Mouse (Mus musculus) lung, embryonic 14.5 days (tissue): ENCODE results near the gene Doc2g. TPM values are rescaled to one million over a fixed set of nuclear protein-coding genes. Genes with fewer than 3 reads are reported as not detected.
"Not testable (repeated sequence)": the region's sequence is repeated elsewhere in the genome, so short reads cannot be mapped to it uniquely, and the experiment has no call there.

Source experiments
- ATAC-seq: fragments of 200-750 bp; cut with Nextera tagmentation; 2 replicates; pipeline ENCODE4 v1.8.0; 2017; ENCODE audit warnings: mild to moderate bottlenecking, moderate TSS enrichment, moderate library complexity; ENCODE audit not compliant: insufficient read depth
- DNase-seq: peaks from one replicate; pipeline ENCODE4 v3.0.0-alpha.2; 2015
- H3K27ac ChIP-seq: fragments of 300-500 bp; sonication (generic); 2 replicates; pipeline ENCODE4 v1.5.1; 2014; ENCODE audit warnings: low read depth, mild to moderate bottlenecking, moderate library complexity
- H3K27me3 ChIP-seq: fragments of 300-500 bp; sonication (generic); 2 replicates; pipeline ENCODE4 v1.6.1; 2014; ENCODE audit warnings: low read length, control low read depth; ENCODE audit not compliant: insufficient read depth
- H3K36me3 ChIP-seq: fragments of 300-500 bp; sonication (generic); 2 replicates; pipeline ENCODE4 v1.6.1; 2014; ENCODE audit warnings: control low read depth; ENCODE audit not compliant: insufficient read depth
- H3K4me1 ChIP-seq: fragments of 300-500 bp; sonication (generic); 2 replicates; pipeline ENCODE4 v1.6.1; 2014; ENCODE audit warnings: antibody characterized with exemption, control low read depth; ENCODE audit not compliant: insufficient read depth
- H3K4me2 ChIP-seq: fragments of 300-500 bp; sonication (generic); 2 replicates; pipeline ENCODE4 v1.6.1; 2014; ENCODE audit warnings: mild to moderate bottlenecking
- H3K4me3 ChIP-seq: fragments of 300-500 bp; sonication (generic); 2 replicates; pipeline ENCODE4 v1.5.1; 2014; ENCODE audit warnings: low read depth, low read length
- H3K9ac ChIP-seq: fragments of 300-500 bp; sonication (generic); 2 replicates; pipeline ENCODE4 v1.6.1; 2014
- H3K9me3 ChIP-seq: fragments of 300-500 bp; sonication (generic); 2 replicates; pipeline ENCODE4 v1.6.1; 2016; ENCODE audit warnings: low read depth, low read length, control low read depth
- CTCF ChIP-seq: IDR thresholded peaks from 2 replicates; pipeline ENCODE4 v1.5.1; 2016; ENCODE audit warnings: antibody characterized with exemption, low read depth
- WGBS: fragments of 180-500 bp; shearing (Covaris S2); extraction: QIAGEN DNeasy Blood & Tissue Kit; methylation state at CpG from one replicate; pipeline ENCODE4 v1.1.7; 2014; 5-methylcytosine and 5-hydroxymethylcytosine counted together
- polyA plus RNA-seq: library from polyadenylated mRNA; unstranded; fragments of >200 nt; fragmentation: Nextera tagmentation; extraction: Ambion mirVana; gene quantifications from 2 replicates; pipeline ENCODE4 v1.2.1, GENCODE M21; 2014

The Doc2g gene
- polyA plus RNA-seq, 1 experiment from 2014 or later = 2.2 TPM

DNA sequence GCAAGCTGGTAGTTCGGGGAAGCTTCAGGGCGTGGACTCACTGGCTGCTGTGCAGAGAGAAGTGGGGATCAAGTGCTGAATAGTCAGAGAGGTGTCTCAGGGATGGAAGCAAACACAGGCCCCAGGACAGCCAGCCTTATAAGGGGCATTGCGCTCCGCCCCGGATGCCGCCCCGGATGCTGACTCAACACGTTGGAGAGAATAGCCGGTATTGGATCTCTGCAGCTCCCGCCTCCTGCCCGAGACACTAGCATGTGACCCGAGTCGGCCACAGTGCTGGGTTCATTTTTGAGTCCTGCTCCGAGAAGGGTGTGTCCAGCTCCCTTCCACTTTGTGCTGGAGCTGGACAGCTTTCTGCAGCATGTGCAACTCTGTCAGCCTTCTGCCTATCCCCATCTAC lies 39.0 kb downstream of the Doc2g start:
- Histone ChIP-seq H3K4me1 (peaks cover 11% of the 10 kb centered on the region; the same call in 1 of the 2 replicates), H3K4me3 (no peak overlapping the region), H3K9ac (no peak overlapping the region), H3K27ac (no peak overlapping the region), H3K27me3 (no peaks in the 10 kb centered on the region), H3K36me3 (no peaks in the 10 kb centered on the region), H3K4me2 (no peak overlapping the region), H3K9me3 (no peaks in the 10 kb centered on the region)
- TF ChIP-seq CTCF = no peak
- ATAC-seq = no peak
- DNase-seq = peak; percentile 24
- WGBS = 60% methylated on average over 14 of the region's 14 CpGs

- not testable (repeated sequence) for DNase-seq, H3K4me3 ChIP-seq, H3K4me2 ChIP-seq, H3K4me1 ChIP-seq, H3K27me3 ChIP-seq, H3K9ac ChIP-seq, H3K9me3 ChIP-seq, H3K27ac ChIP-seq, ATAC-seq, H3K36me3 ChIP-seq
- WGBS = 88% methylated on average over 5 of the region's 5 CpGs
Measured at GRCm38 (mm10) chr19:4044109-4044508, 41.0 kb downstream of the Doc2g start.

GRCm38 (mm10) chr19:4045966-4046865 lies 43.1 kb downstream of the Doc2g start, which contains the start of gene Gstp2:
Gene Gstp2 (minus strand): TSS chr19:4046023.
- no peaks in the 10 kb centered on the region for H3K36me3 ChIP-seq
- peak; percentile 57 for TF ChIP-seq CTCF
- H3K9me3 ChIP-seq = no peaks in the 10 kb centered on the region
- peak within 1 kb of the TSS; percentile 51 for H3K4me2 ChIP-seq
- 27% methylated on average over 16 of the region's 16 CpGs for WGBS
- no peaks in the 10 kb centered on the region for H3K27me3 ChIP-seq
- no peak within 1 kb of the TSS for H3K9ac ChIP-seq
- H3K4me3 ChIP-seq = peak within 1 kb of the TSS; percentile 4; the same call in 1 of the 2 replicates
- H3K27ac ChIP-seq = peak within 1 kb of the TSS; percentile 54; the same call in 1 of the 2 replicates
- ATAC-seq (peak; percentile 82), DNase-seq (peak; percentile 89)
- peaks cover 7% of the 10 kb centered on the region; the same call in 1 of the 2 replicates for H3K4me1 ChIP-seq

DNA sequence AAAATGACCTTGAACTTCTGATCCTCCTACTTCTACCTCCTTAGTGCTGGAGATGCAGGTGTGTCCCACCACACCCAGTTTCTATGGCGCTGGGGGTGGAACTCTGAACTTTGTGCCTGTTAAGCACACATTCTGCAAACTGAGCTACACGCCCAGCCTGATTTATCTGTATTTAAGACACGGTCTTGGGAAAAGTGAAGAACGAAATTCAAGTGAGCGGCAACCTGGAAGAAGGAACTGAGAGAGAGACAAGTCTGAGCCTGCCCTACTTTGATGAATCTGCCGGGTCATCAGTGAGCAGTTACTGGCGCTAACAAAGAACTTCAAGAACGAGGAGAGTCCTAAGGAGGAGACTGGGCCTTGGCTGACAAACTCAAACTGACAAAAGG lies 43.7 kb downstream of the Doc2g start:
- H3K27ac ChIP-seq = 0 out of 2 replicates have a peak overlapping the region, but pooled peaks have one; percentile 3
- no peaks in the 10 kb centered on the region for H3K27me3 ChIP-seq
- ATAC-seq (no peak), DNase-seq (no peak)
- H3K4me1 ChIP-seq = peaks cover 7% of the 10 kb centered on the region; the same call in 1 of the 2 replicates
- no peaks in the 10 kb centered on the region for H3K9me3 ChIP-seq
- no peak overlapping the region for H3K4me3 ChIP-seq
- no peak overlapping the region for H3K4me2 ChIP-seq
- TF ChIP-seq CTCF = no peak
- 71% methylated on average over 8 of the region's 8 CpGs for WGBS
- no peak overlapping the region for H3K9ac ChIP-seq
- H3K36me3 ChIP-seq = no peaks in the 10 kb centered on the region

DNA sequence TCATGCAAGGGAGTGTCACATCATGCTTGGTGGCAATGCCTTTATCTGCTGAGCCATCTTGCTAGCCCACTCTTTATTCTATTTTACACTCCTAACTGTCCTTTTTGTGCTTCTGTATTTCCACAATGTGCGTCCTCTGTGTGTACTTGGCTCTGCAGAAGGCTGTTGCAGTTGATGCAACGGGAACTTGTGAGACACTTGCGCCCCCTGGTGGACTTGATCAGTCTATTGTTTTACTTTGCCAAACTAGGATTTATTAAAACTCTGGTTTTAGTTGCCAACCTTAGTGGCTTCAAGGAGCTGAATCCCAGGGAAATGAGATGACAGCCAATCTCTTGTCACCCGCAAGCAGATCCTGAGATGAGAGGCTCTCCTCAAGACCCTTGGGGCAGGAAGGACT lies 44.7 kb downstream of the Doc2g start:
- Histone ChIP-seq H3K4me3 (no peak overlapping the region), H3K4me1 (peaks cover 7% of the 10 kb centered on the region; the same call in 1 of the 2 replicates), H3K27me3 (no peaks in the 10 kb centered on the region), H3K27ac (no peak overlapping the region), H3K36me3 (no peaks in the 10 kb centered on the region), H3K4me2 (no peak overlapping the region), H3K9me3 (no peaks in the 10 kb centered on the region), H3K9ac (no peak overlapping the region)
- DNase-seq = peak; percentile 94
- ATAC-seq = no peak
- peak; percentile 84 for TF ChIP-seq CTCF
- WGBS = 13% methylated on average over 4 of the region's 4 CpGs

GRCm38 (mm10) chr19:4049069-4049468 lies 46.0 kb downstream of the Doc2g start:
- H3K27me3 ChIP-seq, DNase-seq, H3K9ac ChIP-seq, H3K36me3 ChIP-seq, H3K4me2 ChIP-seq, H3K4me1 ChIP-seq, H3K27ac ChIP-seq, ATAC-seq, H3K4me3 ChIP-seq, H3K9me3 ChIP-seq: not testable (repeated sequence)
- WGBS = 72% methylated on average over 5 of the region's 5 CpGs

DNA sequence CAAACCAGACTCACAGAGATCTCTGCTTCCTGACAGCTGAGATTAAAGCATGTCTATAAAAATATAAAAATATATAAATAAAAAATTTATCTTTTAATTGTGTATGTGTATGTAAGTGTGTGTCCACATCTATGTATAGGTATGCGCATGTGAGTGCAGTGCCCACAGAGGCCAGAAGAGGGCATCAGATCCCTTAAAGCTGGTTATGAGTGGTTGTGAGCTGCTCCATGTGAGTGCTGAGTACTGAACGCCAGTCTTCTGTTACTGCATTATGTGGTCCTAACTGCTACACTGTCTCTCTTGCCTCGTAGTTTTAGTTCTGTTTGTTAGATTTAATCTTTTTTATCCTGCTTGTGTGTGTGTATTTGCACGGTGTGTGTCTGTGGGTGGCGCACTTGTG lies 47.9 kb downstream of the Doc2g start:
- ATAC-seq (no peak), DNase-seq (no peak)
- H3K36me3 ChIP-seq = no peaks in the 10 kb centered on the region
- no peak overlapping the region for H3K4me2 ChIP-seq
- no peak; the same call in 1 of the 2 replicates for TF ChIP-seq CTCF
- H3K4me3 ChIP-seq = no peak overlapping the region
- H3K27ac ChIP-seq = no peak overlapping the region
- no peaks in the 10 kb centered on the region for H3K9me3 ChIP-seq
- 94% methylated on average over 5 of the region's 5 CpGs for WGBS
- H3K27me3 ChIP-seq = no peaks in the 10 kb centered on the region
- peaks cover 3% of the 10 kb centered on the region; the same call in 1 of the 2 replicates for H3K4me1 ChIP-seq
- H3K9ac ChIP-seq = no peak overlapping the region
